Mouse (Mus musculus) adrenal gland, postnatal 14 days (tissue): Measurements from ENCODE around the gene Polr3gl. TPM values are rescaled to one million over a fixed set of nuclear protein-coding genes. Genes with fewer than 3 reads are reported as not detected.
"Not testable (repeated sequence)": the region's sequence is repeated elsewhere in the genome, so short reads cannot be mapped to it uniquely, and the experiment has no call there.

Source experiments
- DNase-seq: peaks from one replicate; pipeline ENCODE4 v3.0.0; 2021; ENCODE audit warnings: mixed read lengths
- long read RNA-seq, 2 experiments: library from polyadenylated mRNA; stranded (forward); transcript quantifications; one replicate each; pipeline ENCODE4 v2.0.0; 2021
- total RNA-seq: library from RNA; stranded (reverse); gene quantifications from 2 replicates; pipeline ENCODE4 v1.2.3, GENCODE M21; 2021

The Polr3gl gene
- total RNA-seq, result 35.0 and 36.1 TPM in 2 replicates
- long read RNA-seq, experiment 1, transcript Polr3gl-201 (8 exons, 1,427 nt), result major isoform, 26 of 34 reads
- long read RNA-seq, experiment 1, partial matches to known transcripts, result 0 of 34 reads
- long read RNA-seq, experiment 1, other reads (novel, unspliced or antisense), result 3 of 34 reads
- long read RNA-seq, experiment 2, transcript Polr3gl-201 (8 exons, 1,427 nt), result major isoform, 28 of 34 reads
- long read RNA-seq, experiment 2, partial matches to known transcripts, result 0 of 34 reads
- long read RNA-seq, experiment 2, other reads (novel, unspliced or antisense), result 4 of 34 reads

- peak; percentile 97 for DNase-seq
Observed at GRCm38 (mm10) chr3:96593790-96594560, at the start of gene Polr3gl. Polr3gl (minus strand) TSS chr3:96594181.

GRCm38 (mm10) chr3:96639219-96639618 lies 45.2 kb upstream of the Polr3gl start:
- peak; percentile 75 for DNase-seq

GRCm38 (mm10) chr3:96636448-96636847 lies 42.5 kb upstream of the Polr3gl start:
- DNase-seq, result peak; percentile 13

GRCm38 (mm10) chr3:96635906-96636305 lies 41.9 kb upstream of the Polr3gl start:
- no peak for DNase-seq

GRCm38 (mm10) chr3:96634928-96635879 lies 41.2 kb upstream of the Polr3gl start, which contains the start of the genes Pex11b and Gm42957:
Pex11b (plus strand) TSS chr3:96635376.
Gm42957 (plus strand) TSS chr3:96635474.
- peak; percentile 96 for DNase-seq

GRCm38 (mm10) chr3:96634015-96634414 lies 40.0 kb upstream of the Polr3gl start:
- DNase-seq, result no peak

GRCm38 (mm10) chr3:96632058-96632457 lies 38.1 kb upstream of the Polr3gl start:
- DNase-seq, result no peak

GRCm38 (mm10) chr3:96629729-96630600 lies 36.0 kb upstream of the Polr3gl start, which contains the start of gene Rbm8a:
Rbm8a (plus strand) TSS chr3:96629933.
- DNase-seq, result peak; percentile 97

GRCm38 (mm10) chr3:96623201-96623600 lies 29.2 kb upstream of the Polr3gl start:
- DNase-seq, result no peak

- no peak for DNase-seq
Observed at GRCm38 (mm10) chr3:96617941-96618340, 24.0 kb upstream of the Polr3gl start.

GRCm38 (mm10) chr3:96606618-96607017 lies 12.6 kb upstream of the Polr3gl start:
- no peak for DNase-seq

GRCm38 (mm10) chr3:96606007-96606406 lies 12.0 kb upstream of the Polr3gl start:
- not testable (repeated sequence) for DNase-seq

GRCm38 (mm10) chr3:96603311-96603710 lies 9.3 kb upstream of the Polr3gl start:
- peak; percentile 39 for DNase-seq

- no peak for DNase-seq
Observed at GRCm38 (mm10) chr3:96602704-96603084, 8.7 kb upstream of the Polr3gl start.

- peak; percentile 73 for DNase-seq
Observed at GRCm38 (mm10) chr3:96601941-96602703, 8.1 kb upstream of the Polr3gl start.

- peak; percentile 78 for DNase-seq
Observed at GRCm38 (mm10) chr3:96601251-96601787, 7.3 kb upstream of the Polr3gl start.

- DNase-seq, result peak; percentile 96
Observed at GRCm38 (mm10) chr3:96600639-96601250, 6.8 kb upstream of the Polr3gl start, which contains the start of gene Lix1l. Lix1l (plus strand) TSS chr3:96601149.

GRCm38 (mm10) chr3:96599411-96599810 lies 5.4 kb upstream of the Polr3gl start:
- no peak for DNase-seq

- no peak for DNase-seq
Observed at GRCm38 (mm10) chr3:96599069-96599393, 5.0 kb upstream of the Polr3gl start.
